Mouse (Mus musculus) layer of hippocampus, postnatal 25 days (tissue): ENCODE data around the gene Ranbp10. TPM values are rescaled to one million over a fixed set of nuclear protein-coding genes. Genes with fewer than 3 reads are reported as not detected.

Experiments used
- DNase-seq, 2 experiments: peaks; one replicate each; pipeline ENCODE4 v3.0.0; 2022; ENCODE audit warnings: mixed read lengths in 2 of 2, low spot score in 1 of 2; ENCODE audit errors: extremely low spot score in 1 of 2
- total RNA-seq, 2 experiments: library from RNA; stranded (reverse); gene quantifications; 2 replicates each; pipeline ENCODE4 v1.2.3; 2021

The Ranbp10 gene
- total RNA-seq, 2 experiments from 2014 or later, result 24.3 to 26.6 TPM

DNA sequence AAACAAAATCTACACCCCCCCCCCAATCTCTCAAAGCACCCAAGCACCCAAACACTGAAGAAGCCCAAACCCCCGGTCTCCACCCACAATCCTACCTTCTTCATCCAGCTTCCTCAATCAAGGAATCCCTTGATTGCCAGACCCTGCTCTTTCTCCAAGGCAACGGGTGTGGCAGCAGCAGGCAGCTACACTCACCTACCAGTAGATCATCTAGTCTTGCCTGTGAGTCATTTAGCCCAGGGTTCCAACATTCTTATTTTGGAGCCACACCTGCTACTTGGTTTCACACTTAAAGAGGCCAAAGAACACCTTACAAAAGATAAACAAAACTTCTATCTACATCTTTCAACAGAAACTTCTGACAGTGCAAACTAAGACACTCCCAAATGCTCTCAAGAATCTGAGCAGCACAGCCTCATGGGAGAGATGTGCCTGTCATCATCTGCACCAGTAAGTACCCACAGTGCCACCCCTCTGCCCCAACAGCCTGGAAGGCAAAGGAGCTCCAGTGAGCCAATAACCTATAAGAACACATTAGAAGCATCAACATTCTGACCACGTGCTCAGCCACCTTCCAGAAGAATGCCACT, 33.0 kb downstream of the Ranbp10 start:
- no peak for DNase-seq

DNA sequence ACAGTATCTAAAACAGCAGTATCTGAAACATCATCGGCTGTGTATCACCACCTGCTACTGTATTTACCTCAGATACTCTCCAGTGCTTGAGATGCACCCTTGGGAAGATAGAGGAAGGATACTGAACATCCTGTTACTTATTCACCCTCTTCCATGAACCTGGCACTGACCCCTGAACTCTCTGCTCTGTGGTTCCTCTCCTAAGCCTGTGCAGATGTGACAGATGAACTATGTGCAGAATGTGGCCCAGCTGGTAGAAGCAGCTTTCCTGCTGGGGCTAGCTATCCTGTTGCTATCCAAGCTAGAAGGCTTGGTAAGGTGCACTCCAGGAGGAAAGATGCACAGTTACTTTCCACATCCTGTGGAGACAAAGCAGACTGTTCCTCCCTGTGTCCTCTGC, 33.8 kb downstream of the Ranbp10 start:
- DNase-seq, result no peak

DNA sequence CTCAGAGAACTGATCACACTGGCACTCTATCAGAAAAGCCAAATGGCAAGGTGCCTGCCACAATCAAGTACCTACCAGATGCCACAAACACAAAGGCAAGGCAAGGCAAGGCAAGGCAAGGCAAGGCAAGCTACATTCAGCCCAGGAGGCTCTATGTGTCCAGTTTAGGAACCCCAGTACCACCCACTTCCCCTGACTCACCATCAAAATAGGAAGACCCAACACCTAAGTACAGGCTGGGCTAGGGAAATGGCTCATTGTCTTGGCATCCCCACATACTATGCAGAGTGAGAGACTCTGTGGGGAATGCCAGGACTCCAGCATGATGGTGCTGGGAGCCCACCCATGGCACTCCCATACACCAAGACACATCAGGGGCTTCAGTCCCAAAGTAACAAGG, 37.5 kb downstream of the Ranbp10 start:
- no peak for DNase-seq

- DNase-seq, result no peak
These were observed 38.2 kb downstream of the Ranbp10 start for GRCm38 (mm10) chr8:105788927-105789326.

DNA sequence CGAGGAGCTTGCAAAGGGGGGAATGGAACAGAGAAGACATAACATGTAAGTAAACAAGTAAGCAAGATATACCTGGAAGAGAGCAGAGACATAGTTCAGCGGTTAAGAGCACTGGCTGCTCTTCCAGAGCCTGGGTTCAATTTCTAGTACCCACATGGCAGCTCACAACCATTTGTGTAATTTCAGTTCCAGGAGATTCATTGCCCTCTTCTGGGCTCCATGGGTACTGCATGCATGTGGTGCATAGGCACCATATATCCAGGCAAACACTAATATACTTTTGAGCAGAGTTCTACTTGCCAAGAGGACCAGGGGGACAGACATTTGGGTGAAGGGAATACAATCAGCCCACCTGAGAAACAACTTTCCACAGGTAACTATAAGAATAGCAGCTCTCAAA, 38.9 kb downstream of the Ranbp10 start:
- DNase-seq, result peak in 1 of 2 experiments; percentile 40

DNA sequence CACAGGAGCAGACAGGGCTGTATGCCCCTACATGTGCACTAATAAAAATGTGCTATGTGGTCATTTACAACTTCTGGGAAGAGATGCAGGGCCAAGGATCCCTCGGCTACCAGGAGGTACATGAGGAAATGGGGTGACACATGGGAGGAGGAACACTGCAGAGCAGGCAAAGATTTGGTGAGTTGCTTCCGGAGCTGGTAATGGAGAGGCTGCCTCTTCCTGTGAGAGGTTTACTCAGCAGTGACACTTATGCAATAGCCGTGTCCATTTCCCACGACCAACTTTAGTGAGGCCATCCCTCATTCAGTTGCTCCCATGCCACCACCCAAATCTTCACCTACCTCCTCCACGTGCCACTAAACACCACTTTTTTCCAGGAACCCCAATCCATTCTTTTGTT, 46.9 kb downstream of the Ranbp10 start:
- DNase-seq, result no peak

DNA sequence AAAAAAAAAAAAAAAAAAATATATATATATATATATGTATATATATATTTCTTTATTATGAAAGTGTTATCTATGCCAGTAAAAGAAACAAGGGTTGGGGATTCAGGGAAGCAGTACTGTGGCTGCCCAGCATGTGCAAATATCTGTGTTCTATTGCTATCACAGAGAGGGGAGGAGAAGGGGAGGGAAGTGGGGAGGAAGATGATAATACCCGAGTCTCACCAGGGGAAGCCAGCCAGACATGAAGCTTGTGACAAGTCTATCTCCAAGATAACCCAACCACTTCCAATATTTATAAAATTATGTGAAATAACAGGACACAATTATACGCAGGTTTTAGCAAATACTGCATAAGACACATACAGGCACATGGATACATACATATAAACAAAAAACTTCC, 49.3 kb downstream of the Ranbp10 start:
- no peak for DNase-seq

- no peak for DNase-seq
These were observed 52.7 kb downstream of the Ranbp10 start for GRCm38 (mm10) chr8:105774498-105774897.

DNA sequence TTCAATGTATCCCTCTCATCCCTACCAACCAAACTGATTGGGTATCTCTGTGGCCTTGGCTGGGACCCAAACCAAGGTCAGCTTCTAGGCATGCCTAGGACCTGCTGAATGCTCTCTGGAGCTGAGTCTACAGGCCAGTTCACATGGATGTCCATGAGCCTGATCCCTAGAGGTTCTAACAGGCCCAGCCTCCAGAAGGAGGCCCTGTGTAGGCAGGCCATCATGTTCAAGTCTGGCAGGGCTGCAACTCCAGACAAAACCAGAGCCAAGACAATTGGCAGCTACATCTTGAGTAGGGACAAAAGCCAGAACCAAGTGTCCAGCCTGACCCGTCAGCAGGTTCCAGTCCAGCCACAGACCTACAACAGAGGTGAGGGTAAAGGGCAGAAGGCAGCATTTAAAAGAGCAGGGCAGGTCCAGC, 53.7 kb downstream of the Ranbp10 start:
- DNase-seq, result no peak

DNA sequence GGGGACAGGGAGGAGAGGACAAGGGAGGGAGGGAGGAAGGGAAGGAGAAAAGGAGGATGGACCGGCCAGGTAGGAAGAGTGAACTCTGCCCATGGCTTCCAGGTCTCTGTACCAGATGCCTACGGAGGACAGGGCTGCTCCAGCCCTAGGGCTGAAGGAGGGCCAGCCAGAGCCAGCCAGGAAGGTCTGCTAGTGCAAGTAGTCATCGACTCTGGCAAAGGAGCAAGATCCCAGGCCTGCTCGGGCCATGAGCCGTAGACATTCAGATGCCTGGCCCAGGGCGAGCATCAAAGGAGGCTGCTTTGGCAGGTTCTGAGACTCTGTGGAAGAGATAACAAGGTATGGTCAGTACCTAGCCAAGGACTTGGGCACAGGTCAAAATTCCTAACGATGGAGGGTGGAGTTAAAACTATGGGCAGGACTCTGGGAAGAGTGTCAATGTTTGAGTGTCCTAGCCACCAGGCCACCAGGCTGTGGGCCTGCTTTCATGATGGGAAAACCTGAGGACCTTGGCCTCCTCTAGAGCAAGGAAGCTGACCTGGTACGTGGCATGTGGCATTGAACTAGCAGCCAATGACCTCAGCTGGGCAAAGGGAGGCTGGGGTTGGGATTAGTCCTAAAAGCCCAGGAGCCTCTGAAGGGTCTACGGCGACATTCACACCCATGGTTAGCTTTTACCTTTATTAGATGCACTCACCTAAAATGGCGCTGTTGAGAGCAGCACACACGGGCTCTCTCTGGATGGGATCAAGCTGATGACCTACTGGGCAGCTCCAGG, 55.6 kb downstream of the Ranbp10 start:
- no peak for DNase-seq

- no peak for DNase-seq
These were observed 56.5 kb downstream of the Ranbp10 start for GRCm38 (mm10) chr8:105770609-105771008.

DNA sequence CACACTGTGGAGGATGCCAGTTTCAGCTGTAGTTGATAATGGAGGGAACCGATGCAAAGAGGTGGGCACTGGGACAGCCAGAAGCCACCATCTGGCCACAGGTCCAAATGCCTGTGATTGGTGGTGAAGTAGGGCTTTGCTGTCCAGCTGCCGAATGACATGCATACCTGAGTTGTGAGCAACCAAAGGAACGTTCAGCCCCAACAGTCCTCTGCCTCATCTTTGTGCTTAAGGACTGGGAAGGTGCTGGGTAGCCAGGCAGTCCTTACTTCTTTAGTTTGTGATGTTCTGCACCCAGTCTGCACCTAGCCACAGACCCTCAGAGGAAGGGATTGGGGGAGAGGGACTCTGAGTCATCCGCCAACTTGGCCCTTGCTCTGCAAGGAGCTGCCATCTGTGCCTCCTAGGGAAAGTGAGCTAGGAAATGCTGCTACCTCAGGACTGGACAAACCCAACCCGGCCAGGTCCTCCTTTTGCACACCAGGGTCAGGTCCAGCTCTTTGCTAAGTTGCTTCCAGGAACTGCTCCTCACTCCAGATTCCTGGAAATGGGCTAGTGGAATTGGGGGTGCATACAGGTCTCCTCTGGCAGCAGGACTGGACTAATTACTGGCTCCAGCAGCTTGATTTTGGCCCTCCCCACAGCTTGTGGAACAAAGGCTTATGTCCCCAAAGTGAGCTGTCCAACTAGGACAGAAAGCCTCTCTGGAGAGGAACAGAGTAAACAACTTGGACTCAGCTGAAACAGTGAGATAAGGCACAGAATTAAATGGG, 58.5 kb downstream of the Ranbp10 start:
- no peak for DNase-seq

DNA sequence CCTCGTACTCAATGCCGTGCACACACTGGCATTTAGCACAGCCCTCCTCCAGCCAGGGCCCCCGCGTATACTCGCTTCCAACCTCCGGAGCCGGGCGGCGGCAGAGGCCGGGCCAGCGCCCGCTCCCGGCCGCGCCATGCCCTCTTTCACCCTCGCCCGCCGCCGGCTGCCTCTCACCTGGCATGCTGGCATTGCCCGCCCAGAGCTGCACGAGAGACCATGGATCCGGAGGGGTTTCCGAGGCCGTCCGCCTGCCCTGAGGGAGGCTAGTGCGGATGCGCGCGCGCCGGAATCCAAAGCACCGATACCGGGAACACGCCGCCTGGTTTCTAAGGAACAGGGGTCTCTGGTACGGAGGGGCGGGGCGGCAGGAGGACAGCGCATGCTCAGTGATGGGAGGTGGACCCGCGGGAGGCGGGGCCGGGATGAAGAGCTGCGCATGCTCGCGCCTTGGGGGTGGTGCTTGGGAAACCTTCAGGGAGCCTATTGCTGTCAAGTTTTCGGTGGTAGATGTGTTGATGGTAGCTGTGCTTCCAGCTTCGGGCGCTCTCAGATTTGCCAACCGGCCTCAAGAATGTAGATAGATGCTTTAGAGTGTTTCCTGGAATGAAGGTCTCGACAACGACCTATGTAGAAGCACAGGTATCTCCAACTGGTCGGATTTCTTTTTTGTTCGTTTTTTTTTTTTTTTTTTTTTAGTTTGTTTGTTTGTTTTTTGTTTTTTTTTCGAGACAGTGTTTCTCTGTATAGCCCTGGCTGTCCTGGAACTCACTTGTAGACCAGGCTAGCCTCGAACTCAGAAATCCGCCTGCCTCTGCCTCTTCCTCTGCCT, 68.7 kb downstream of the Ranbp10 start, which contains the start of gene Gfod2:
Gene Gfod2, minus strand, starts transcription at position 388 of the 832 bp plus-strand sequence.
- DNase-seq, result peak; percentile 94 to 97

- DNase-seq, result no peak
These were observed 69.3 kb downstream of the Ranbp10 start for GRCm38 (mm10) chr8:105757796-105758276.

GRCm38 (mm10) chr8:105754688-105755087, 72.5 kb downstream of the Ranbp10 start:
- DNase-seq, result no peak

- no peak for DNase-seq
These were observed 73.2 kb downstream of the Ranbp10 start for GRCm38 (mm10) chr8:105753916-105754315.

GRCm38 (mm10) chr8:105750606-105751005, 76.5 kb downstream of the Ranbp10 start:
- peak in 1 of 2 experiments; percentile 55 for DNase-seq

- DNase-seq, result no peak
These were observed 83.8 kb downstream of the Ranbp10 start for GRCm38 (mm10) chr8:105743301-105743700.

DNA sequence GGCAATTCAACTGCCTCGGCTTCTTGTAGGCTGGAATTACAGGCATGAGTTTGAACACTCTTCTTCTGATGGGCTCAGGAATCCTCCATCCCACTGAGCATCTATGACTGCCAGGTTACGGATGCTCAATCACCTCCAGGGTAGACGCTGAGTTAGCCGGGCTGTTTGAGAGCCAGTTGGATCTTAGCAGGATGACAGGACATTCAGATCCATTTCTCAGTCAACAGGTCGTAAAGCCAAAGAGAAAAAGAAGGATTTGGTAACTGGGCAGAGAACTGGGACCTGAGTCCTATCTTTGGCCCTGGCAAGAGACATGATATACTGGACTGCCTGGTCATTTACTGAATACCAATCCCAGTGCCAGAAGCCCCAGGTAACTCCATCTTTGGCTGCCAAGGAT, 87.9 kb downstream of the Ranbp10 start:
- no peak for DNase-seq

- no peak for DNase-seq
These were observed 95.0 kb downstream of the Ranbp10 start for GRCm38 (mm10) chr8:105732186-105732585.
